Mouse (Mus musculus) layer of hippocampus, adult 6 months (tissue): ENCODE measurements around the gene Pla2g4f. TPM values are rescaled to one million over a fixed set of nuclear protein-coding genes. Genes with fewer than 3 reads are reported as not detected.

Experiments
- long read RNA-seq, 2 experiments: library from polyadenylated mRNA; unstranded; transcript quantifications; one replicate each; pipeline ENCODE4 v2.0.0; 2019 to 2020
- polyA plus RNA-seq: library from polyadenylated mRNA; unstranded; fragments of <200 nt; fragmentation: Nextera tagmentation; gene quantifications from 2 replicates; pipeline ENCODE4 v1.2.3, GENCODE M21; 2021

The Pla2g4f gene
- polyA plus RNA-seq = not detected in 2 replicates
- long read RNA-seq, experiment 1 = 0 reads
- long read RNA-seq, experiment 2 = 0 reads

GRCm38 (mm10) chr2:120313976-120314375 lies at the start of gene Pla2g4f:
Gene Pla2g4f, minus strand, starts transcription at chr2:120314165.

GRCm38 (mm10) chr2:120352682-120353646 lies 39.0 kb upstream of the Pla2g4f start, which contains the start of gene Vps39:
Gene Vps39, minus strand, starts transcription at chr2:120353137.

GRCm38 (mm10) chr2:120288995-120289394 lies 25.0 kb downstream of the Pla2g4f start, which contains the start of gene Pla2g4d:
Gene Pla2g4d, minus strand, starts transcription at chr2:120289197.

Other genes with a start within 250 kb of the Pla2g4f start
- gene Ehd4, start 159.6 kb downstream of the Pla2g4f start, polyA plus RNA-seq = 7.5 and 8.0 TPM in 2 replicates
- gene Pla2g4e, start 68.8 kb downstream of the Pla2g4f start, polyA plus RNA-seq = 1.4 and 2.5 TPM in 2 replicates
- 0.04 TPM in 1 of 2 replicates, not detected in the other for gene Pla2g4d, start 25.0 kb downstream of the Pla2g4f start, polyA plus RNA-seq
- 25.0 and 26.8 TPM in 2 replicates for gene Vps39, start 39.0 kb upstream of the Pla2g4f start, polyA plus RNA-seq
- 4.7 and 5.8 TPM in 2 replicates for gene Ganc, start 89.7 kb upstream of the Pla2g4f start, polyA plus RNA-seq
- 2.5 and 4.1 TPM in 2 replicates for gene Tmem87a, start 89.9 kb upstream of the Pla2g4f start, polyA plus RNA-seq
- 10.4 TPM in 2 replicates for gene Capn3, start 141.9 kb upstream of the Pla2g4f start, polyA plus RNA-seq
- 98.4 and 110 TPM in 2 replicates for gene Zfp106, start 249.7 kb upstream of the Pla2g4f start, polyA plus RNA-seq